Mouse (Mus musculus) kidney, embryonic 15.5 days (tissue): Measurements from ENCODE around the gene Sufu. TPM values are rescaled to one million over a fixed set of nuclear protein-coding genes. Genes with fewer than 3 reads are reported as not detected.

Source experiments
- ATAC-seq: fragments of 200-750 bp; cut with Nextera tagmentation; replicated peaks from 2 replicates; pipeline ENCODE4 v1.8.0; 2017; ENCODE audit warnings: moderate TSS enrichment; ENCODE audit not compliant: low FRiP score
- H3K27ac ChIP-seq: fragments of 300-500 bp; sonication (generic); 2 replicates; pipeline ENCODE4 v1.5.1; 2015; ENCODE audit warnings: mild to moderate bottlenecking, inconsistent platforms
- H3K27me3 ChIP-seq: fragments of 300-500 bp; sonication (generic); 2 replicates; pipeline ENCODE4 v1.6.1; 2015; ENCODE audit warnings: inconsistent platforms
- H3K36me3 ChIP-seq: fragments of 300-500 bp; sonication (generic); 2 replicates; pipeline ENCODE4 v1.6.1; 2015; ENCODE audit warnings: inconsistent platforms
- H3K4me1 ChIP-seq: fragments of 300-500 bp; sonication (generic); 2 replicates; pipeline ENCODE4 v1.6.1; 2015; ENCODE audit warnings: inconsistent platforms
- H3K4me2 ChIP-seq: fragments of 300-500 bp; sonication (generic); 2 replicates; pipeline ENCODE4 v1.6.1; 2015; ENCODE audit warnings: moderate library complexity, mild to moderate bottlenecking, inconsistent platforms
- H3K4me3 ChIP-seq: fragments of 300-500 bp; sonication (generic); replicated peaks from 2 replicates; pipeline ENCODE4 v1.5.1; 2015; ENCODE audit warnings: mild to moderate bottlenecking, inconsistent platforms
- H3K9ac ChIP-seq: fragments of 300-500 bp; sonication (generic); 2 replicates; pipeline ENCODE4 v1.6.1; 2015; ENCODE audit warnings: mild to moderate bottlenecking, inconsistent platforms
- H3K9me3 ChIP-seq: fragments of 300-500 bp; sonication (generic); replicated peaks from 2 replicates; pipeline ENCODE4 v1.6.1; 2016; ENCODE audit warnings: inconsistent platforms
- WGBS: fragments of 180-500 bp; shearing (Covaris S2); methylation state at CpG from one replicate; pipeline ENCODE4 v1.1.7; 2015; ENCODE audit warnings: mixed read lengths; 5-methylcytosine and 5-hydroxymethylcytosine counted together
- polyA plus RNA-seq: library from polyadenylated mRNA; unstranded; fragments of >200 nt; fragmentation: Nextera tagmentation; extraction: Ambion mirVana; gene quantifications from 2 replicates; pipeline ENCODE4 v1.2.1, GENCODE M21; 2015

Sufu gene
- polyA plus RNA-seq, 1 experiment from 2014 or later, result 46.5 TPM

DNA sequence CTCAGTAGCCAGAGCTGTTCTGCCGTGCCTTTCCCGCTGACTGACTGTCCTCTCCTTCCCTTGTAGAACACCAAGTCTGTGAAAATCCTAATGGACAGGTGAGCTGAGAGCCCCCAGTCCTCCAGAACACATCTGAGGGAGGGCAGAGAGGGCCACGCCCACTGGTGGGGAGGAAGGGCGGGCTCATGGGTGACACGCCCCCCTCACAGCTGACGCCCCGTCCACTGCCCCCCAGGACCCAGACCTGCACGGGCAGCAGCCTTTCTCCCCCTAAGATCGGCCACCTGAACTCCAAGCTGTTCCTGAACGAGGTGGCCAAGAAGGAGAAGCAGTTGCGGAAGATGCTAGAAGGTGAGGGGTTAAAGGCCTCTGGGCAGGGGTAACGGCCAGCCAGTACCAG is 117.7 kb downstream of the Sufu start:
- Histone ChIP-seq H3K4me3 (no peak overlapping the region), H3K4me2 (no peak overlapping the region), H3K27ac (0 out of 2 replicates have a peak overlapping the region, but pooled peaks have one; percentile 2), H3K27me3 (no peaks in the 10 kb centered on the region), H3K9ac (no peak overlapping the region), H3K9me3 (no peaks in the 10 kb centered on the region), H3K36me3 (peaks cover 81% of the 10 kb centered on the region), H3K4me1 (peaks cover 73% of the 10 kb centered on the region)
- 88% methylated on average over 12 of the region's 12 CpGs for WGBS
- ATAC-seq, result no peak

DNA sequence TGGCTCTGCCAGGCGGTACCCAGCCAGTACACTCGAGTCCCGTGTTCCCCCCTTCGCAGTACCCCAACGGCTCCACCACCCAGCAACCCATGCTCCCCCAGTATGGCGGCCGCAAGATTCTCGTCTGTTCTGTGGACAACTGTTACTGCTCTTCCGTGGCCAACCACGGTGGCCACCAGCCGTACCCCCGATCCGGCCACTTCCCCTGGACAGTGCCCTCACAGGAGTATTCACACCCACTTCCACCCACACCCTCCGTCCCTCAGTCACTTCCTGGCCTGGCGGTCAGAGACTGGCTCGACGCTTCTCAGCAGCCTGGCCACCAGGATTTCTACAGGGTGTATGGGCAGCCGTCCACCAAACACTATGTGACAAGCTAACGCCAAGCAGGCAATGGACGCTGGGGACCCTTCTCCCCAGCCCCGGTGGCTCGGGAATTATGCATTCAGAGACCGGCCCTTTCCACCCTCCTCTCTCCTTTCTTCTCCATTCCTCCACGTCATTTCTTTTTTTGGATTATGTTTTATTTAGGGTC is 118.7 kb downstream of the Sufu start:
- Histone ChIP-seq H3K27ac (0 out of 2 replicates have a peak overlapping the region, but pooled peaks have one; percentile 2), H3K4me1 (peaks cover 71% of the 10 kb centered on the region), H3K36me3 (peaks cover 73% of the 10 kb centered on the region)

DNA sequence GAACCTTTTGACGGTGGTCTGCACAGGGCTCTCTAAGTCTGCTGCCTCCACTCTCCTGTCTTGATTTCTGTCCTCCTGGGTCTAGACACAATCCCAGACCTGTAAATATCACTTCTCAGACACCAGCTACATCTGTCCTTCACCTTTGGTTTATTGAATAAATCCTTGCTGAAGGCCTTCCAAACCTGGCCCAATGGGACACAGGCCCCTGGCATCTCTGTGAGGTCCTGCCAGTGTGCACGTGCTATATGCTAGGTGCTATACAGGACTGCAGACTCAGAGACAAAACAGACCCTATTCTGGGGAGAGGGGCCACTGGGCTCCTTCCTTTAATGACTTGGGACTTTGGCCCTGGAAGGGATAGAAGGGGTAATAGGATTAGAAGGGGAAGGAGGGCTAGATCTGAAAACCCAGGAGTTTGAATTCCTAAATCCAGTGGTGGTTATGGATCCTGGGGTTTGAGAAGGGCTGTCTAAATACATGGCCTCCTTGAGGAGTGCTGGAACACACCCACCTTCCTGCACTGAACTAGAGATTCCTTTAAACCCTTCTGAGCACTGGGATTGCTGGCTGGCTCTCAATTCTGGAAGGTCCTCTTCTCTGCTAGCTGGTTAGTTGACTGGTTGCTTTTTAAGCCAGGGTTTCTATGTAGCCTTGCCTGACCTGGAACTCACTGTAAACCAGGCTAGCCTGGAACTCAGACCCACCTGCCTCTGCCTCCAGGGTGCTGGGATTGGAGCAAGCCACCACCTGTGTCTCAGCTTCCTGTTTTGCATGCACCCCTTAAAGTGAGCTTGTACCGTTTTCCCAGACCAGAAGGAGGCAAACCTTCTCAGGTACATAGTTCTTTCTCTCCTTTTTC is 120.2 kb downstream of the Sufu start:
- no peaks in the 10 kb centered on the region for H3K9me3 ChIP-seq
- H3K27ac ChIP-seq, result peak overlapping the region; percentile 90
- no peak for ATAC-seq
- 57% methylated on average over 3 of the region's 3 CpGs for WGBS
- peaks cover 65% of the 10 kb centered on the region for H3K4me1 ChIP-seq
- no peaks in the 10 kb centered on the region for H3K27me3 ChIP-seq
- H3K9ac ChIP-seq, result no peak overlapping the region
- H3K4me3 ChIP-seq, result no peak overlapping the region
- peaks cover 57% of the 10 kb centered on the region for H3K36me3 ChIP-seq
- no peak overlapping the region for H3K4me2 ChIP-seq

More for the DNA sequence above, 118.7 kb downstream of the Sufu start:
- no peak for ATAC-seq
- WGBS, result 86% methylated on average over 24 of the region's 24 CpGs
- no peak overlapping the region for H3K4me2 ChIP-seq
- H3K4me3 ChIP-seq, result no peak overlapping the region
- H3K9me3 ChIP-seq, result no peaks in the 10 kb centered on the region
- no peaks in the 10 kb centered on the region for H3K27me3 ChIP-seq
- no peak overlapping the region for H3K9ac ChIP-seq

DNA sequence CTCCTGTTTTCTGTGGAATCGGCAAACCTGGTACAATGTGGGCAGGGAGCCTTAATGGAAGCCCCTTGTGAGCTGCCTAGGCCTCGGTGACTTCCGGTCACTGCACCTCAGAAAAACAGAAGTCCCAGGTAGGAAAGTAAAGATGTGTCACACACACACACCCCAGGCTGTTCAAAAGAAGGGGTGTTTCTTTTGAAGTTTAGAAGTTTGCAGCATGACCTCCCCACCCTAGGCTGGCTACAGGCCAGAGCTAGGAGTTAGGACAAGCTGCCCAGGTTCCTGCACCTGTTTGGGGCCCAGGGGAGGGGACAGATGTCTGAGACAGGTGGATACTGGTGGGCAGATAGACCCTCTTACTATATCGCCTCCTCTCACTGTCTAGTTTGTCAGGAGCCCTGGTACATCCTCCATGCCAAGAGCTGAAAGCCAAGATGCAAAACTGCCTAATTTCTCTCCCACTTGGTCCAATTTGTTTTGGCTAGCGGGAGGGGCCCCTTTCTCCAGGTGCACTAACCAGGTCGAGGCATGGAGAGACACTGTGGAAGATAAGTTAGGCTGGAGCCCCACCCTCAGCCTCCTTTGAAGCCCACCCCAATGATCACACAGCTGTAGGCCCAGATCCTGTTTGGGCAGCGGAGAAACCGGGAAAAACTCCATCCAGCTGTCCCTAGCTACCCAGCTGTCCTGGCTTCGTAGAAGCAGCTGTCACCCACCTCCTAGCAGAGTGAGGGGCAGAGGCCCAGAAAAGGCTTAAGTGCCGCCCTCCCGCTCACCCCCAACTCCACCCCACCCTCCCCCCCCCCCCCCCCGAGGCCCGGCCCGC is 121.0 kb downstream of the Sufu start:
- no peak overlapping the region for H3K4me3 ChIP-seq
- H3K27me3 ChIP-seq, result no peaks in the 10 kb centered on the region
- no peaks in the 10 kb centered on the region for H3K9me3 ChIP-seq
- WGBS, result 20% methylated on average over 14 of the region's 14 CpGs
- H3K4me1 ChIP-seq, result peaks cover 69% of the 10 kb centered on the region
- peak; percentile 47 for ATAC-seq
- peak overlapping the region; percentile 90 for H3K27ac ChIP-seq
- peaks cover 49% of the 10 kb centered on the region for H3K36me3 ChIP-seq
- H3K4me2 ChIP-seq, result peak overlapping the region; percentile 55
- 0 out of 2 replicates have a peak overlapping the region, but pooled peaks have one; percentile 39 for H3K9ac ChIP-seq

DNA sequence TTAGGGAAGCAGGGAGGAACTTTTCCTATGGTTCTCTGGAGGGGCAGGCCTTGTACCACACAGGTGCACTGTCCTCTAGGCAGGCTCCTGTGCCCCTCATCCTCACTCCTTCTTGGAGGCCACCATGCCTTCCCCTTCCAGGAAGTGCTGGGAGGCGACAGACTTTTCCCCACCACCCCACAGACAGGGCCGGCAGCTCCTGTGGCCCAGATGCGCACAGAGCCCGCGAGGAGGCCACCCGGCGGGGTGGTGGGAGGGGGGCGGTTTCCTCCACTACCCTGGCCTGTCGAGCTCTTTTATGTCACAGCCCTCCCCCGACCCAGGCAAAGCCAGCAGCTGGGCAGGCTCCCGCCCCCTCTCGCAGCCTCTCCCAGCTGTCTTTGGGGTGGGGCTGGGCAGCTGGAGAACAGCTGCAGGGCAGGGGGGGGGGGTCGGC is 121.7 kb downstream of the Sufu start:
- no peaks in the 10 kb centered on the region for H3K9me3 ChIP-seq
- peak overlapping the region; percentile 55 for H3K4me2 ChIP-seq
- peak overlapping the region; percentile 39; the same call in 1 of the 2 replicates for H3K9ac ChIP-seq
- peak overlapping the region; percentile 24 for H3K4me3 ChIP-seq
- peak; percentile 66 for ATAC-seq
- H3K4me1 ChIP-seq, result peaks cover 76% of the 10 kb centered on the region
- H3K27ac ChIP-seq, result peak overlapping the region; percentile 90
- no peaks in the 10 kb centered on the region for H3K27me3 ChIP-seq
- H3K36me3 ChIP-seq, result peaks cover 42% of the 10 kb centered on the region
- WGBS, result 1% methylated on average over 13 of the region's 13 CpGs

DNA sequence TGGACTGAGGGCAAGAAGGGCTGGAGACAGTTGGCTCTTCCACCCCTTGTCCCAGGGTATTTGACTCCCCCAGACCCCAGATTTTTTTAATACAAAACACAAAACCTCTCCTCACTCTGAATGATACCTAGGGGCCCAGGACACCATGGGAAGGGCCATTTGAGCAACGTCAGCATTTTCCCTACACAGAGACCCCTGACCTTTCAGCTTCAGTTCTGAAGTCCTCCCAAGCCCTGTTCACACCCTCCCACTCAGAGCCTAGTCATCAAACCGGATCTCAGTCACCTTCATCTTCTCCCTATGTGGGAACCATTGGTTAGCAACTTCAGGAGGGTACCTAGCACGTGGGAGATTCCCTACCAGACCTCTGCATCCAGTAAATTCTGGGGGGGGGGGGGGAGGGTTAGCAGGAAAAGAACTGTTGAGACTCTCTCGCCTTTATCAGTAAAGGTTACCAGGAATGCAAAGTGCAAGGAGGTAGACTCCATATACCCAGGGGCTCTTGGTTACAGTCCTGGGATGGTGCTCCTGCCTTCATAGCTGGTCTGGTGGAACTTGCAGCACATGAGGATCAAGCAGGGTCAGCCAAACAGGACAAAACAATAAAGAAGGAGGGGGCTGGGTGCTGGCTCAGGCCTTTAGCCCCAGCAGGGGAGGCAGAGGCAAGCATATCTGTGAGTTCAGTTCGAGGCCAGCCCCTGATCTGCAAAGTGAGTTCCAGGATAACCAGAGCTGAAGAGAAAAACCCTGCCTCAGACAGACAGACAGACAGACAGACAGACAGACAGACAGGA is 122.3 kb downstream of the Sufu start:
- H3K9ac ChIP-seq, result no peak overlapping the region

DNA sequence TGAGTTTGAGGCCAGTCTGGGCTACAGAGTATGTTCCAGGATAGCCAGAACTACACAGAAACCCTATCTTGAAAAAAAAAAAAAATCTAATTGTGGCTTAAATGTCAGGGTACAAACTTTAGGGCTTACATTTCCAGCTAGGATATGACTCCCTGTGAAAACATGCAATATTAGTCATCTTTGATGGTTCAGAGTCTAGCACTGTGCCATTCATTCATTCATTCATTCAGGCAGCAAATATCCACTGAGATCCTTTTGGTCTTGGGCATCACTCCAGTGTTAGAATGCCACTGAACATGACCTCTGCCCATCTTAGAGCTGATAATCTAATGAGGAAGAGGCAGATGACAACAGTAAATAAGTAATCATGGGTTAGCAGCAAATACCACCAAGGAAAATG is 125.0 kb downstream of the Sufu start:
- no peak overlapping the region for H3K9ac ChIP-seq
- no peaks in the 10 kb centered on the region for H3K27me3 ChIP-seq
- H3K4me2 ChIP-seq, result no peak overlapping the region
- H3K27ac ChIP-seq, result no peak overlapping the region
- H3K4me3 ChIP-seq, result no peak overlapping the region
- no peaks in the 10 kb centered on the region for H3K9me3 ChIP-seq
- peaks cover 9% of the 10 kb centered on the region; the same call in 1 of the 2 replicates for H3K36me3 ChIP-seq
- H3K4me1 ChIP-seq, result peaks cover 92% of the 10 kb centered on the region
- no peak for ATAC-seq

More for the DNA sequence above, 122.3 kb downstream of the Sufu start:
- H3K4me2 ChIP-seq, result peak overlapping the region; percentile 55
- H3K27ac ChIP-seq, result peak overlapping the region; percentile 90
- peak; percentile 9; the same call in 1 of the 2 replicates for ATAC-seq
- H3K9me3 ChIP-seq, result no peaks in the 10 kb centered on the region
- WGBS, result 13% methylated on average over 5 of the region's 5 CpGs
- peaks cover 82% of the 10 kb centered on the region for H3K4me1 ChIP-seq
- peak overlapping the region; percentile 24; the same call in 1 of the 2 replicates for H3K4me3 ChIP-seq
- peaks cover 36% of the 10 kb centered on the region for H3K36me3 ChIP-seq
- no peaks in the 10 kb centered on the region for H3K27me3 ChIP-seq

DNA sequence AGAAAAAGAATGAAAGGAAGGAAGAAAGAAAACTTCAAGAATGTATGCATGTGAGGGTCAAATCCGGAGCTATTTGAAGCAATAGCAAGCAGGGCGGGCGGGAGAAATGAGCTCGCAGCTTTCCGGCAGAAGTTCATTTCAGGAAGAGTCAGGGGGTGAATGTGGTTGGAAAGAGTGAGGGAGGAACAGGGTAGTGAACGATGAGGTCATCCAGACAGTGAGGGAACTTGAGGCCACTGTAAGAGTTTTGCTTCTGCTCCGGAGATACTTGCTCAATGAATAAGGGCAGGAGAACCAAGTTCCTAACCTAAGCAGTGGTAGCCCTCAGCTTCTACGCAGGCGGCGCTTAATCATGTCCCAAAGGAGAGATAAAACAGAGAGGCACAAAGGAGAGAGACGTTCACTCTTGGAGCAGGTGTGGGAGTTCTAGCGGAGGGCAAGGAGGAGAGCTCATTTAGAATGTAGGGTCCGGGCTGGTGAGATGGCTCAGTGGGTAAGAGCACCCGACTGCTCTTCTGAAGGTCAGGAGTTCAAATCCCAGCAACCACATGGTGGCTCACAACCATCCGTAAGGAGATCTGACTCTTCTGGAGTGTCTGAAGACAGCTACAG is 125.8 kb downstream of the Sufu start:
- H3K9ac ChIP-seq, result no peak overlapping the region
- H3K36me3 ChIP-seq, result 0 out of 2 replicates have a peak, but pooled peaks cover under 1% of the 10 kb centered on the region
- H3K9me3 ChIP-seq, result no peaks in the 10 kb centered on the region
- peaks cover 90% of the 10 kb centered on the region for H3K4me1 ChIP-seq
- WGBS, result 20% methylated on average over 15 of the region's 15 CpGs
- H3K4me2 ChIP-seq, result peak overlapping the region; percentile 17; the same call in 1 of the 2 replicates
- H3K27ac ChIP-seq, result peak overlapping the region; percentile 96
- no peaks in the 10 kb centered on the region for H3K27me3 ChIP-seq
- no peak for ATAC-seq
- no peak overlapping the region for H3K4me3 ChIP-seq

DNA sequence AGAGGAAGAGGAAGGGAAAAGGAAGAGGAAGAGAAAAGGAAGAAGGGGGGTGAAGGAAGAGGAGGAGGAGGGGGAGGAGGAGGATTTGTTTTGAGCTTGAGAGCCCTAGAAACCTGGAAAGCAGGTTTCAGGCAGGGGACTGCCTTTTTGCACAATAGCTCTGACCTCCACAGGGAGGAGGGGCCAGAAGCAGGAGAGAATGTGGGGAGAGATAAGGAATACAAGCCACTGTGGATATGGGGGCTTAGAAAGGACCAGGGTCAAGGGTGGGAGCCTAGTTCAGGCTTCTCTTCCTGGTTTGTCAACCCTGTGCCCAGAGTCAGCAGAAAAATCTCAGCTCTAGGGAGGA is 126.4 kb downstream of the Sufu start:
- peaks cover 90% of the 10 kb centered on the region for H3K4me1 ChIP-seq
- H3K27ac ChIP-seq, result peak overlapping the region; percentile 96
- no peaks in the 10 kb centered on the region for H3K27me3 ChIP-seq
- no peaks in the 10 kb centered on the region for H3K36me3 ChIP-seq
- no peak overlapping the region for H3K9ac ChIP-seq
- H3K9me3 ChIP-seq, result no peaks in the 10 kb centered on the region
- H3K4me2 ChIP-seq, result peak overlapping the region; percentile 55
- no peak for ATAC-seq
- H3K4me3 ChIP-seq, result no peak overlapping the region

DNA sequence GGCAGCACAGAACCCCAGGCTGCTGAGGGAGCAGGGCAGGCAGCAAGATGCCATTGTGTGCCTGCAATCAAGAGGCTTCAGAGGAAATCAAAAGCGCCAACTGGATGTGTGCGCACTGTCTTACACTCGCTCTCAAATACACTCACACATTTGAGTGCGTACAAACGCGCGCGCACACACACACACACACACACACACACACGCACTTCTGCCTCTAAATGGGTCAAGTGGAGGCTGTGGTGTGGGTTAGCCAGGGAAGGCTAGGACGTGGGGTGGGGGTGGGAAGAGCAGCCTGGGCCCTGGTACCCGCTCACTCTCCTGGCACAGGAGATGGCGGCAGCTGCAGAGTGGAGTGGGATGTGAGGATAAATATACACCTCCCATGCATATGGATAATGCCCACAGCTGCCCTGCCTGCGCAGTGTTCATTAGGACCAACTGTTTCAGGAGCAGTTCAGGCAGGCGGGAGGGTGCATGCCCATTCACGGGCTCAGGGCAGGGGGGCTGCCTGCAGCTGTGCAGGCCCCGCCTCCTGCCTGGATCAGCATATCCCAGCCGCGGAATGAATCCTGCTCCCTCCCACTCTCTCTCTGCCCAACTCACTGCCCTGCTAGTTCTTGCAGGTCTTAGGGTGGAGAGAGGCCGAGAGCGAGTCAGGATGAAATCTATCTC is 126.9 kb downstream of the Sufu start:
- Histone ChIP-seq H3K9me3 (no peaks in the 10 kb centered on the region), H3K4me2 (peak overlapping the region; percentile 55), H3K27me3 (no peaks in the 10 kb centered on the region), H3K27ac (peak overlapping the region; percentile 96), H3K4me1 (peaks cover 90% of the 10 kb centered on the region), H3K36me3 (no peaks in the 10 kb centered on the region), H3K9ac (peak overlapping the region; percentile 29), H3K4me3 (peak overlapping the region; percentile 26)
- 11% methylated on average over 20 of the region's 20 CpGs for WGBS
- ATAC-seq, result peak; percentile 81
